Mouse (Mus musculus) cortical plate, adult 2 months (tissue): ENCODE results near the gene Ttpal.

Experiments used
- CTCF ChIP-seq: fragments of 200-500 bp; IDR thresholded peaks from 2 replicates; pipeline ENCODE4 v1.5.1; 2011; ENCODE audit warnings: mild to moderate bottlenecking, control low read depth, low read length; ENCODE audit not compliant: insufficient read depth; ENCODE audit errors: extremely low read depth
- POLR2A ChIP-seq: fragments of 200-500 bp; IDR thresholded peaks from 2 replicates; pipeline ENCODE4 v1.6.1; 2011; ENCODE audit warnings: mild to moderate bottlenecking, low read length, control low read depth; ENCODE audit not compliant: insufficient read depth; ENCODE audit errors: extremely low read depth

DNA sequence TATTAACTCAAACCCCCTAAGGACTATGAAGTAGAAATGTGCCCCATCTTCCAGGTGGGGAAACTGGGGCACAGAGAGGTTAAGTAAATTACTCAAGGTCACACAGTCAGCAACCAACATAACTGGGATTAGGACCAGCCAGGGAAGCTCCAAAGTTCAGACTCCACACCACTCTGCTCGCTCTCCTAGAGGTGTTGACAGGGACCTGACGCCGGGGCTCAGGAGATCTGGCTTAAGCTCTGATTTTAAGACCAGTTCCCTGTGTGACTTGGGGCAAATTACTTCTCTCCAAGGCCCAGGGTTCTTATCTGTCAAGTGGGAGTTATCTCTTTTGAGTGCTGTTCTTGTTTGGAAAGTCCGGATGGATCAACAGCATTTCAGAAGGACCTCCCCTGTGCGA is 42.9 kb upstream of the Ttpal start:
- TF ChIP-seq CTCF = no peak
- TF ChIP-seq POLR2A = no peak
